Mouse (Mus musculus) heart, adult 2 months (tissue): ENCODE results near the gene AF067061.
"Not testable (repeated sequence)": the region's sequence is repeated elsewhere in the genome, so short reads cannot be mapped to it uniquely, and the experiment has no call there.

Experiments used
- CTCF ChIP-seq: fragments of 200-600 bp; IDR thresholded peaks from 2 replicates; pipeline ENCODE4 v1.8.1; 2022; ENCODE audit warnings: antibody characterized with exemption, mild to moderate bottlenecking, moderate library complexity
- EP300 ChIP-seq: fragments of 200-500 bp; IDR thresholded peaks from 2 replicates; pipeline ENCODE4 v1.6.1; 2011; ENCODE audit warnings: low read depth, low read length, control low read depth; ENCODE audit not compliant: insufficient read depth

GRCm38 (mm10) chr13:120231798-120232197, 31.1 kb upstream of the AF067061 start:
- not testable (repeated sequence) for TF ChIP-seq EP300, CTCF
